Mouse (Mus musculus) forebrain, embryonic 15.5 days (tissue): ENCODE results near the gene Fbxo44. TPM values are rescaled to one million over a fixed set of nuclear protein-coding genes. Genes with fewer than 3 reads are reported as not detected.

Source experiments
- microRNA-seq: library from miRNA; unstranded; fragments of <30 nt; microRNA quantifications from one replicate; pipeline ENCODE4, GENCODE M21; 2016
- polyA plus RNA-seq: library from polyadenylated mRNA; unstranded; fragments of >200 nt; fragmentation: Nextera tagmentation; extraction: Ambion mirVana; gene quantifications from 2 replicates; pipeline ENCODE4 v1.2.1, GENCODE M21; 2015

The Fbxo44 gene
- polyA plus RNA-seq, 1 experiment from 2014 or later: 60.7 TPM

Small RNA genes lying within 50 kb of the gene (microRNA-seq; reads per million reads assigned to microRNA genes)
- gene Mir7022: not detected

Other genes with a start within 250 kb of the Fbxo44 start
- gene Plod1, start 223.7 kb downstream of the Fbxo44 start, polyA plus RNA-seq: 16.1 and 16.4 TPM in 2 replicates
- 13.7 and 13.8 TPM in 2 replicates for gene 2510039O18Rik, start 219.6 kb downstream of the Fbxo44 start, polyA plus RNA-seq
- not detected in 2 replicates for gene Nppb, start 174.7 kb downstream of the Fbxo44 start, polyA plus RNA-seq
- 0.76 and 1.6 TPM in 2 replicates for gene Nppa, start 159.8 kb downstream of the Fbxo44 start, polyA plus RNA-seq
- 30.8 and 33.4 TPM in 2 replicates for gene Clcn6, start 121.7 kb downstream of the Fbxo44 start, polyA plus RNA-seq
- gene Mthfr, start 121.4 kb downstream of the Fbxo44 start, polyA plus RNA-seq: 16.6 and 17.1 TPM in 2 replicates
- 4.6 and 5.6 TPM in 2 replicates for gene Agtrap, start 72.5 kb downstream of the Fbxo44 start, polyA plus RNA-seq
- 123 and 127 TPM in 2 replicates for gene Mad2l2, start 30.1 kb downstream of the Fbxo44 start, polyA plus RNA-seq
- 21.2 TPM in 2 replicates for gene Draxin, start 29.8 kb downstream of the Fbxo44 start, polyA plus RNA-seq
- 15.6 and 18.0 TPM in 2 replicates for gene Fbxo6, start 8.3 kb downstream of the Fbxo44 start, polyA plus RNA-seq
- 4.5 and 4.7 TPM in 2 replicates for gene Fbxo2, start 139 bp upstream of the Fbxo44 start, polyA plus RNA-seq
- 11.5 and 14.4 TPM in 2 replicates for gene Disp3, start 127.5 kb upstream of the Fbxo44 start, polyA plus RNA-seq